Mouse (Mus musculus) CH12.LX (cell line): Measurements from ENCODE around the gene Actn4. TPM values are rescaled to one million over a fixed set of nuclear protein-coding genes. Genes with fewer than 3 reads are reported as not detected.

Experiments used
- DNase-seq: peaks from one replicate; pipeline ENCODE4 v3.0.0-alpha.2; 2013; ENCODE audit errors: extremely low read depth
- H3K27ac ChIP-seq: 2 replicates; pipeline ENCODE4 v1.5.1; 2012; ENCODE audit warnings: low read depth, mild to moderate bottlenecking, control low read depth, moderate library complexity; ENCODE audit not compliant: insufficient read depth
- H3K27me3 ChIP-seq: replicated peaks from 2 replicates; pipeline ENCODE3; 2012; ENCODE audit warnings: inconsistent platforms
- H3K36me3 ChIP-seq, 2 experiments: replicated peaks in 1 of 2; 2 replicates each; pipeline versions ENCODE3 to v1.6.1; 2012; ENCODE audit warnings: inconsistent platforms in 1 of 2, low read length in 1 of 2, mild to moderate bottlenecking in 1 of 2, mixed read lengths in 1 of 2, moderate library complexity in 1 of 2; ENCODE audit not compliant: control insufficient read depth in 1 of 2, insufficient read depth in 1 of 2
- H3K4me1 ChIP-seq, 2 experiments: 2 replicates each; pipeline ENCODE4 v1.6.1; 2012; ENCODE audit warnings: inconsistent platforms in 1 of 2, moderate library complexity in 1 of 2; ENCODE audit not compliant: insufficient read depth in 2 of 2, control insufficient read depth in 1 of 2
- H3K4me2 ChIP-seq: 2 replicates; pipeline ENCODE4 v1.6.1; 2012; ENCODE audit warnings: low read depth, mild to moderate bottlenecking, control low read depth; ENCODE audit not compliant: poor library complexity, insufficient read depth, severe bottlenecking
- H3K4me3 ChIP-seq, 3 experiments: fragments of 150-350 bp in 1 of 3; sonication (generic) in 1 of 3; replicated peaks in 1 of 3; 2 replicates each; pipeline versions ENCODE3 to v1.5.1; 2011 to 2012; ENCODE audit warnings: low read depth in 2 of 3, low read length in 2 of 3, mild to moderate bottlenecking in 2 of 3, moderate library complexity in 2 of 3, control low read depth in 1 of 3, improper control_type of control experiment in 1 of 3, inconsistent platforms in 1 of 3, mixed read lengths in 1 of 3; ENCODE audit not compliant: poor library complexity in 1 of 3
- H3K79me2 ChIP-seq: replicated peaks from 2 replicates; pipeline ENCODE4 v1.6.1; 2012; ENCODE audit warnings: mild to moderate bottlenecking, moderate library complexity; ENCODE audit not compliant: control insufficient read depth, poor library complexity, insufficient read depth, severe bottlenecking; ENCODE audit errors: extremely low read depth
- H3K9ac ChIP-seq: 2 replicates; pipeline ENCODE4 v1.6.1; 2012; ENCODE audit warnings: low read depth, mild to moderate bottlenecking, control low read depth, moderate library complexity; ENCODE audit not compliant: insufficient read depth
- H3K9me3 ChIP-seq: replicated peaks from 2 replicates; pipeline ENCODE3; 2012; ENCODE audit warnings: low read length, inconsistent platforms, mixed read lengths
- E2F4 ChIP-seq: IDR thresholded peaks from 2 replicates; pipeline ENCODE4 v1.6.1; 2011; ENCODE audit warnings: low read depth, low read length, improper control_type of control experiment; ENCODE audit not compliant: insufficient replicate concordance
- GABPA ChIP-seq: IDR thresholded peaks from 2 replicates; pipeline ENCODE4 v1.6.1; 2012; ENCODE audit warnings: low read depth, low read length, improper control_type of control experiment, inconsistent platforms; ENCODE audit not compliant: insufficient replicate concordance
- KAT2A ChIP-seq: IDR thresholded peaks from 2 replicates; pipeline ENCODE4 v1.6.1; 2012; ENCODE audit warnings: low read length, improper control_type of control experiment, inconsistent platforms; ENCODE audit not compliant: insufficient replicate concordance
- MAFK ChIP-seq: IDR thresholded peaks from 2 replicates; pipeline ENCODE4 v1.6.1; 2011; ENCODE audit warnings: low read length, improper control_type of control experiment; ENCODE audit not compliant: insufficient replicate concordance
- MAX ChIP-seq: IDR thresholded peaks from 2 replicates; pipeline ENCODE4 v1.6.1; 2011; ENCODE audit warnings: low read length, improper control_type of control experiment
- MYC ChIP-seq: IDR thresholded peaks from 2 replicates; pipeline ENCODE4 v1.6.1; 2011; ENCODE audit warnings: low read depth, mild to moderate bottlenecking, improper control_type of control experiment, low read length
- PAX5 ChIP-seq: IDR thresholded peaks from 2 replicates; pipeline ENCODE4 v1.6.1; 2012; ENCODE audit warnings: low read length, inconsistent platforms, mixed read lengths
- RCOR1 ChIP-seq: conservative IDR thresholded peaks from 2 replicates; pipeline ENCODE4 v1.6.1; 2012; ENCODE audit warnings: low read depth, mild to moderate bottlenecking, inconsistent platforms, low read length, improper control_type of control experiment
- SIN3A ChIP-seq: IDR thresholded peaks from 2 replicates; pipeline ENCODE4 v1.6.1; 2012; ENCODE audit warnings: low read length, improper control_type of control experiment, inconsistent platforms
- SMC3 ChIP-seq: IDR thresholded peaks from 2 replicates; pipeline ENCODE4 v1.6.1; 2011; ENCODE audit warnings: low read depth, low read length, improper control_type of control experiment
- USF2 ChIP-seq: conservative IDR thresholded peaks from 2 replicates; pipeline ENCODE4 v1.6.1; 2011; ENCODE audit warnings: low read depth, low read length, improper control_type of control experiment
- ZC3H11A ChIP-seq: IDR thresholded peaks from 2 replicates; pipeline ENCODE4 v1.6.1; 2012; ENCODE audit warnings: low read depth, mild to moderate bottlenecking, inconsistent platforms, low read length, improper control_type of control experiment
- ZKSCAN1 ChIP-seq: IDR thresholded peaks from 2 replicates; pipeline ENCODE4 v1.6.1; 2012; ENCODE audit warnings: low read depth, inconsistent platforms, low read length, improper control_type of control experiment, borderline replicate concordance
- ZMIZ1 ChIP-seq: IDR thresholded peaks from 2 replicates; pipeline ENCODE4 v1.6.1; 2012; ENCODE audit warnings: low read depth, mild to moderate bottlenecking, inconsistent platforms, low read length, improper control_type of control experiment
- ZNF384 ChIP-seq: IDR thresholded peaks from 2 replicates; pipeline ENCODE4 v1.6.1; 2012; ENCODE audit warnings: low read depth, low read length, improper control_type of control experiment, inconsistent platforms
- dilution Hi-C: fragments of 300-500 bp; cut with MboI; formaldehyde crosslinking; loops from 2 replicates; pipeline ENCODE4 v1.14.3; 2020; ENCODE audit warnings: low sequenced_read_pairs; ENCODE audit not compliant: extremely low pct_unique_long_range_greater_than_20kb, extremely low pct_ligation_motif_present
- in situ Hi-C: fragments of 300-500 bp; cut with MboI; formaldehyde crosslinking; loops from 3 replicates; pipeline ENCODE4 v1.14.3; 2019; ENCODE audit warnings: low sequenced_read_pairs, low pct_ligation_motif_present, low pct_unique_long_range_greater_than_20kb, mixed read lengths
- polyA plus RNA-seq: library from polyadenylated mRNA; unstranded; fragments of >175 nt; gene quantifications from 2 replicates; pipeline ENCODE4 v1.2.1, GENCODE M21; 2012; ENCODE audit warnings: low read depth; ENCODE audit not compliant: insufficient read length
- total RNA-seq, 2 experiments: library from RNA; depleted of rRNA; stranded (reverse); fragments of 300-350 nt in 1 of 2; fragments of >200 nt in 1 of 2; gene quantifications; 2 replicates each; pipeline ENCODE4 v1.2.3; 2012 to 2014

Actn4 gene
- total and polyA plus RNA-seq, 3 experiments, result 56.9 to 145 (median 63.4) TPM

GRCm38 (mm10) chr7:28922606-28923005 is 39.5 kb downstream of the Actn4 start:
- in situ Hi-C loops, result no loop called here
- H3K4me1 ChIP-seq, result peaks cover 2 to 53% of the 10 kb centered on the region in 2 experiments; a peak in 3 of 4 replicates
- H3K79me2 ChIP-seq, result peaks cover 2% of the 10 kb centered on the region; the same call in 1 of the 2 replicates
- peaks cover 17 to 79% of the 10 kb centered on the region in 2 experiments for H3K36me3 ChIP-seq
- dilution Hi-C loops, result no loop called here
- no peaks in the 10 kb centered on the region for H3K9me3 ChIP-seq
- DNase-seq, result no peak
- H3K9ac ChIP-seq, result no peak overlapping the region
- no peak for TF ChIP-seq KAT2A
- no peak for TF ChIP-seq MAX
- no peak for TF ChIP-seq RCOR1
- no peak for TF ChIP-seq MAFK
- no peak for TF ChIP-seq SMC3
- TF ChIP-seq USF2, result no peak
- no peak for TF ChIP-seq ZMIZ1
- TF ChIP-seq MYC, result no peak
- no peak for TF ChIP-seq ZC3H11A
- no peak for TF ChIP-seq SIN3A
- TF ChIP-seq, all 38 proteins: peak for 0
- no peak overlapping the region for H3K4me2 ChIP-seq
- no peak overlapping the region for H3K4me3 ChIP-seq
- no peaks in the 10 kb centered on the region for H3K27me3 ChIP-seq
- no peak overlapping the region for H3K27ac ChIP-seq

- peaks cover 23 to 84% of the 10 kb centered on the region in 2 experiments for H3K36me3 ChIP-seq
- no peak overlapping the region for H3K4me3 ChIP-seq
- no peaks in the 10 kb centered on the region for H3K27me3 ChIP-seq
- no peak for DNase-seq
- no peak overlapping the region for H3K27ac ChIP-seq
- TF ChIP-seq ZKSCAN1 (no peak), PAX5 (no peak), E2F4 (no peak), GABPA (no peak), ZNF384 (no peak), MAFK (no peak)
- H3K9me3 ChIP-seq, result no peaks in the 10 kb centered on the region
- in situ Hi-C loops (no loop called here), dilution Hi-C loops (no loop called here)
- peaks cover 2 to 53% of the 10 kb centered on the region in 2 experiments; a peak in 3 of 4 replicates for H3K4me1 ChIP-seq
- H3K9ac ChIP-seq, result no peak overlapping the region
- peaks cover 2% of the 10 kb centered on the region; the same call in 1 of the 2 replicates for H3K79me2 ChIP-seq
- H3K4me2 ChIP-seq, result no peak overlapping the region
These were observed 40.2 kb downstream of the Actn4 start for GRCm38 (mm10) chr7:28921722-28922465.
